Mouse (Mus musculus) left cerebral cortex, adult 9 months (tissue): ENCODE data around the gene Colgalt2.

Experiments
- DNase-seq, 2 experiments: peaks; one replicate each; pipeline ENCODE4 v3.0.0; 2022; ENCODE audit warnings: low spot score in 2 of 2

Colgalt2 gene

GRCm38 (mm10) chr1:152476126-152476525, 76.5 kb downstream of the Colgalt2 start:
- no peak for DNase-seq

- no peak for DNase-seq
These were observed 91.2 kb downstream of the Colgalt2 start for GRCm38 (mm10) chr1:152490842-152491241.

DNA sequence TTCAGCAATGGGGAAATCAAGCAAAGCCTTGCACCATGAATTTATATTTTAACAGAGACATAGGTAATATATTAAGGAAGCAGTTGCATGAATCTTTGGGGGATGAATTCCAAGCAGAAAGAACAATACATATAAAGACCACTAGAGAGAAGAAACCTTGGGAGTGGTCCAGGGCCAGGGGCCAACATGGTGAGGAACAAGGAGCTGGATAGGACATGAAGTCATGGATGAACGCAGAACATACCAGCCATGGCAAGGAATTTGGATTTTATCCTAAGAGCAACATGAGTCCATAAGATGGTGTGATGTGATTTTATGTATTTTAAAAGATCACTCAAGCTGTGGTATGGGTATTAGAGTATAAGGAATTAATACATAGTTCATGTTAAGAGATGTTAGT, 92.6 kb downstream of the Colgalt2 start:
- DNase-seq, result no peak

- no peak for DNase-seq
These were observed 97.2 kb downstream of the Colgalt2 start for GRCm38 (mm10) chr1:152496831-152497230.

GRCm38 (mm10) chr1:152497581-152497980, 98.0 kb downstream of the Colgalt2 start:
- DNase-seq, result no peak

- no peak for DNase-seq
These were observed 100.2 kb downstream of the Colgalt2 start for GRCm38 (mm10) chr1:152499802-152500201.

DNA sequence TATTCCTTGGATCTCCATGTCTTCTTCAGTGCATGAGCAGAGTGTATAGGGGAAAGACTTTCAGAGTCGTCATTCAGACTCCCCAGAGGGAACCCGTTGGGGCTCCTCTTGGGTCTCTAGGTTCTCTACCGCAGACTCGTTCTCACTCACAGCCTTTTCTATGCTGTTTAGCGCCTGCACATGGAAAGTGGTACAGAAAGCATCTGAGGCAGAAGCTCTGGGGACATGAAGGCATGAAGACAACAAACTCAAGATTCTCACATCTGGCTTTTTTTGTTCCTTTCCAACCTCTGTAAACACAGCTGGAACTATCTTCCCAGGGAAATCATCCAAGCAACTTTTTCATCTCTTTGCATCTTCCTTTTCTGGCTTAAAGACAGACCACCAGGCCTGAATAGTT, 106.5 kb downstream of the Colgalt2 start:
- DNase-seq, result no peak

GRCm38 (mm10) chr1:152506726-152507125, 107.1 kb downstream of the Colgalt2 start:
- no peak for DNase-seq

DNA sequence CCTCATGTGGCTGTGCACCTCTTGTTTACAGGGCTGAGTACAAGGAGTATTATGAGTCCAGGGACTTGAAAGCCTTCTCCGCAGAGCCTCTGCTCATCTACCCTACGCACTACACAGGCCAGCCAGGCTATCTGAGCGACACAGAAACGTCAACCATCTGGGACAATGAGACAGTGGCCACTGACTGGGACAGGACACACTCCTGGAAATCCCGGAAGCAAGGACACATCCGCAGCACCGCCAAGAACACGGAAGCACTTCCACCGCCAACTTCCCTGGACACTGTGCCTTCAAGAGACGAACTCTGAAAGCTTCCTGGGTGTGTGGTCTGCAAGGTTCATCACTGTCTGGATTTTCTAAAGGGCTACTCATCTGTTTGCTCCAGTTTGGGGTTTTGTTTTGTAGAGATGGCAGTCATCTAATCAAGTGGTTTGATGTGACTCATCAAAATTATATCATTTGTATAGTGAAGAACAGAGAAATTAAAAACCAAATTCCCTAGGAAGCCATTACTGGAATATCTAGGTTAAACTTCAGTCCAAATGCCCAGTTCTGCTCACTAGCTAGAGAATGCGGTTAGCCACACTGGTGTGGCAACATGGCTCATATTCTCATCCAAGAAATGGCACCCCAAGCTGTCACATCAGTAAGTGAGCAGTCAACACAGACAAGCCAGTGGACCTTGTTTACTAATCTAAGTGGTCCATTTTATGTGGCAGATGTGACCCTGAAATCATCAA, 109.0 kb downstream of the Colgalt2 start:
- DNase-seq, result no peak

- DNase-seq, result no peak
These were observed 111.6 kb downstream of the Colgalt2 start for GRCm38 (mm10) chr1:152511237-152511636.

DNA sequence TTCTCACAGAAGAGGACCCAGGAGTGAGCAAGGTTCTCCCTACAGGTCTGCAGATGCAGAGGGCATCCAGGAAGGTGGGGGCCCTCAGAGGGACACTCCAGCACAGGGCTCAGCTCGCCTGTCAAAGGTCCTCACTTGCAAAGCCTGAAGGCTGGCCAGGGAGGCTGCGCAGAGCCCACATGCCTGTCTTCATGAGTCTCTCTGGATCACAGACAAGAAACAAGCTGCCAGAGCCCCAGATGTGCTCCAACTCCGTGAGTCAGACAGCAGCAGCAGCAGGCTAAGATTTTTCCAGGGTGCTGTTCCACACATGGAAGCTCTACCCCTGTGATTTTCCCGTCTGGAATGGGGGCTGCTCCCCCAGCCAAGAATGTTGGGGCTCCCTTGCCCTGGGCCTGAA, 114.6 kb downstream of the Colgalt2 start:
- no peak for DNase-seq

DNA sequence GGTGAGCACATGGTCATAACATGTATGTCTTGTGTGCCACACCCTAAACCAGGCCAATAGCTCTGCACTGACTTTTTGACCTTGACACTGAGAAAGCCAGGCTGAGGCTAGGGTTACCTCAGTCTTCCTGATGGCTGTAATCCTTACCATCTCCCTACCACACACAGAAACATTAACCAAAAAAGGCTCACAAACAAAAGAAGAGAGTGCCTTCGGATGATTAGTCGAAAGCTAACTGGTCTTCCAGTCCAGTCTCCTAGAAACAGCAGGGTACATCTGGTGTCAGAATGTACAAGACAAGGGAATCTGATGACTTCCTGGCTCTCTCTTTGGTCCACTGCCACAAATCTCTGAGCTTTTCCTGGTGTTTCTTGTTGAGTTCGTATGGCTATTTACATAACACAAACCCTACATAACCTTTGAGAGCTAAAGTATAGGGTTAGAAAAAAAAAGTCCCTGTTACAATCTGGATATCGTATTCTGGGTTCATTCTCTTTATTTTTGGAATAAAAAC, 117.5 kb downstream of the Colgalt2 start:
- no peak for DNase-seq

- no peak for DNase-seq
These were observed 119.3 kb downstream of the Colgalt2 start for GRCm38 (mm10) chr1:152518971-152519370.

- peak in 1 of 2 experiments; percentile 61 for DNase-seq
These were observed 121.4 kb downstream of the Colgalt2 start for GRCm38 (mm10) chr1:152520798-152521575.

DNA sequence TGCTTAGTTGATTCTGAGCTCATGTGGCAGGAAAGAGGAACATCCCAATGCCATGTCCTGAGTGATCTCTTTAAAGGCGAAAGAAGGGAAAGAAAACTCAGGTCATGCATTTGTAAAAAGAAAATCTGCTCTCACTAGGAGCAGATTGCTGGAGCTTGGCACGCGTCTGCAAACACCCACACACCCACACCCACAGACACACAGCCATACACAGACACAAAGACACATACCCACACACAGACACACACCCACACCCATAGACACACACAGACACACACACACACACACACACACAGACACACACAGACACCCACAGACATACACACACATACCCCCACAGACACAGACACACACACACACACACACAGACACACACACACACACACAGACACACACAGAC, 122.6 kb downstream of the Colgalt2 start:
- DNase-seq, result peak; percentile 53 to 79

DNA sequence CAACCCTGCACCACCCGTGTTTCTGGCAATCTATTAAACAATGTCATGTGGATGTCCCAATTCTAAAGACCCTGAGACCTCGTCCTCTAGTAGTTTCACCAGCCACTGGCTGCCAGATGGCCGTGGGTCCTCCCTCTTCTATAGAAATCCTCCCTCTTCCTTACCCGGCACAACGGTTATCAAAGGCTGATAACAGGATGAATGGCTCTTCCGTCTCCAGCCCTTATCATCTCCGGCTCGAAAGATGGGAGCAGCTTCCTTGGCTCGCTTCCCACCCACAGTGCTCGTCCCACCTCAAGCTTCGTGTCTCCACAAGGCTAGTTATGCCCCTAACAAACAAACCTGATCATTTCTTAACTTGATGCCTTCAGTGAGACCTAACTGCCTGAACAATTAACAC, 123.7 kb downstream of the Colgalt2 start:
- no peak for DNase-seq

DNA sequence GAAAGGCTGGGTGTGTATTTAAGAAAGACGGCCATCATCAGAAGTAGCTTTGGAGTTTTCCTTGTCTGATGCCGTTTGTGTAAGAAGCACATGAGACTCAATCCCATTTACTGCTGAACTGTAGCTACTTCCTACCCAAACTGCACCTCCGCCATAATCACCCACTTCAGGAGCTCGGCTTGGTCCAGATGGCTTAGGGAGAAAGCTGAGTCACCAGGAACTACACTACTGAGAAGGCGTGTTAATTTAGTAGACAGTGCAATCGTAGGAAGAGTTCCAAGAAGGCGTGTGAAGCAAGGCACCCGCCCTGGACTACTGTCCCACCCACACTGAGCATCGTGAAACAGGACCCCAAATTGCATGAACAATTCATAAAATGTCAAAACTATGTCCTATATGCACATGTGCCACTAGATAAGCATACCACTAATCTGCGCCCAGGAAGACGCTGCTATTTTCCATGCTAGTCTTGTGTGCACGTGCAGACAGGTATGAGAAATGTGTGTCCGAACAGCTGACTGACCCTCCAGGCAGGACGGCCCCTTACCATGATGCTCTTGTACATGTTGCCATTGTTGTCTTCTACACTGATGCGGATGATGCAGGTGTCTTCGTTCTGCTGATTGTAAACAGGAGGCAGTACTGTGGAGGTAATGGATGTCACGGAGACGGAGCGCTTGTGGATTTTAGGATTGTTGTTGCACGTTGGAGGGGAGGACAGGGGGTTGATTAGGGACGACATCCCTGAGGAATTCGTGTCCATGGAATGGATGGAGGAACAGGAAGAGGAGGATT, 124.7 kb downstream of the Colgalt2 start:
- DNase-seq, result peak; percentile 69 to 86

GRCm38 (mm10) chr1:152524987-152525648, 125.5 kb downstream of the Colgalt2 start:
- DNase-seq, result peak; percentile 46 to 90

- no peak for DNase-seq
These were observed 126.5 kb downstream of the Colgalt2 start for GRCm38 (mm10) chr1:152526154-152526553.

DNA sequence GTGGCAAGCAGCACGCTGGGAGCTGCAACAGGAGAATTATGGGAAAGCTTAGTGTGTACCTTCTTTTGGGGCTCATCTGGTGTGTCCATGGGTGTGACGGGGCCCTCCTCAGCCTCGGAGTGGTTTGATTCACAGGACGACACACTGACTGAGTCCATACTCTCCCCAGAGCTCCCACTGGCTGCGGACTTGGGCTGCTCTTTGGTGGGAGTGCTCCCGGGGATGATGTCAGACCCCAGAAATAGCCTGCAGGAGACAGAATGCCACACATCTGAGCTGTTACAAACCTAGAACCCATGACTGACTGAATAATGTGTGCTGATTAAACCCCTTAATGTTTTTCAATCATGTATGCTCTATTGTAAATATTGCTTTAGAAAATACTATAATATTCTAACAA, 128.6 kb downstream of the Colgalt2 start:
- no peak for DNase-seq

- no peak for DNase-seq
These were observed 129.1 kb downstream of the Colgalt2 start for GRCm38 (mm10) chr1:152528778-152529177.

DNA sequence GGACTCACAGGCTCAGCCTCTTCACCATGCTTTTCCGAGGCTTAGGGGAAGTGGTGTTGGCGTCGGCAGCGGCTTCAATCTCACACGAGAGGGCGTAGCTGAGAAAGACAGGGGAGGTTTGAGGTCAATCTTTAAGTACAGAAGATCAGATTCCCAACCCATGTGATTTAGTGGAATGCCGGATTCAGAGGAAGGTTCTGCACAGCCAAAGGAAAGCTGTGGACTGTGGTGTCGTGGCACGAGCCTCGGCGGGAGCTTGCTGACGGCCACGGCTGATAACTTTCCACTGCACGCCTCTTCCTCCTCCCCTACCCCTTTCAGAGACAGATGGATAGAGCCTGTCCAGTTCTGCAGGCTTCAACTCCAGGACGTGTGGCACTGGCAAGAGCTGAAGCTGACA, 131.9 kb downstream of the Colgalt2 start:
- DNase-seq, result no peak
